Mouse (Mus musculus) midbrain, embryonic 12.5 days (tissue): ENCODE measurements around the gene Abcg1. TPM values are rescaled to one million over a fixed set of nuclear protein-coding genes. Genes with fewer than 3 reads are reported as not detected.

Experiments
- ATAC-seq: fragments of 200-750 bp; cut with Nextera tagmentation; 2 replicates; pipeline ENCODE4 v1.8.0; 2017; ENCODE audit warnings: low read depth, moderate TSS enrichment, moderate library complexity; ENCODE audit not compliant: low FRiP score
- H3K27ac ChIP-seq: fragments of 300-500 bp; sonication (generic); replicated peaks from 2 replicates; pipeline ENCODE4 v1.5.1; 2016; ENCODE audit warnings: mild to moderate bottlenecking
- H3K27me3 ChIP-seq: fragments of 300-500 bp; sonication (generic); 2 replicates; pipeline ENCODE4 v1.6.1; 2016; ENCODE audit warnings: mild to moderate bottlenecking
- H3K36me3 ChIP-seq: fragments of 300-500 bp; sonication (generic); 2 replicates; pipeline ENCODE4 v1.6.1; 2016
- H3K4me1 ChIP-seq: fragments of 300-500 bp; sonication (generic); 2 replicates; pipeline ENCODE4 v1.6.1; 2016
- H3K4me2 ChIP-seq: fragments of 300-500 bp; sonication (generic); replicated peaks from 2 replicates; pipeline ENCODE4 v1.6.1; 2016; ENCODE audit warnings: mild to moderate bottlenecking, moderate library complexity
- H3K4me3 ChIP-seq: fragments of 300-500 bp; sonication (generic); 2 replicates; pipeline ENCODE4 v1.5.1; 2016; ENCODE audit warnings: mild to moderate bottlenecking
- H3K9ac ChIP-seq: fragments of 300-500 bp; sonication (generic); replicated peaks from 2 replicates; pipeline ENCODE4 v1.6.1; 2016; ENCODE audit warnings: mild to moderate bottlenecking, moderate library complexity
- H3K9me3 ChIP-seq: fragments of 300-500 bp; sonication (generic); 2 replicates; pipeline ENCODE4 v1.6.1; 2016; ENCODE audit warnings: mild to moderate bottlenecking
- WGBS: fragments of 180-500 bp; shearing (Covaris S2); methylation state at CpG from one replicate; pipeline ENCODE4 v1.1.7; 2016; 5-methylcytosine and 5-hydroxymethylcytosine counted together
- polyA plus RNA-seq: library from polyadenylated mRNA; unstranded; fragments of >200 nt; fragmentation: Nextera tagmentation; extraction: Ambion mirVana; gene quantifications from 2 replicates; pipeline ENCODE4 v1.2.1, GENCODE M21; 2016

Gene Abcg1
- polyA plus RNA-seq, 1 experiment from 2014 or later = 14.0 TPM

DNA sequence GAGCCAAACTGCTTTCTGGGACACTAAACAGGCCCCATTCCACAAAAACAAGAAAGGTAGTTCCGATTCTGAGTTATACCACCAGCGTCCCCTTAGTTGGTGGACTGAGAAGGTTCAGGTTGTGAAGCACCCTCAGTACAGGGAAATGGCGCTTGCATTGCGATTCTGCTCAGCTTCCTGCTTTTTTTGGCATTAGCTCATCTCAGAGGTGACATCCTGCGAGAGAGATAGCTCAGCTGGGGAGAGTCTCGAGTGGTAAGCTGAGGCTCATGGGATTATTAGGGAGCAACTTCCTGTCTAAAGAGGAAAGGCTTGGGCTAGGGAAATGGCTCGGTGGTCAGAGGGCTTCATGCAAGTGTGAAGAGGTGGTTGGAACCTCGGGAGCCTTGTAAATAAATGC, 32.4 kb downstream of the Abcg1 start:
- Histone ChIP-seq H3K4me3 (no peak overlapping the region), H3K27me3 (no peaks in the 10 kb centered on the region), H3K4me1 (peaks cover 41% of the 10 kb centered on the region), H3K9ac (no peak overlapping the region), H3K9me3 (no peaks in the 10 kb centered on the region), H3K27ac (peak overlapping the region; percentile 58), H3K36me3 (peaks cover 10% of the 10 kb centered on the region; the same call in 1 of the 2 replicates), H3K4me2 (no peak overlapping the region)
- ATAC-seq = no peak
- WGBS = 81% methylated on average over 8 of the region's 8 CpGs

DNA sequence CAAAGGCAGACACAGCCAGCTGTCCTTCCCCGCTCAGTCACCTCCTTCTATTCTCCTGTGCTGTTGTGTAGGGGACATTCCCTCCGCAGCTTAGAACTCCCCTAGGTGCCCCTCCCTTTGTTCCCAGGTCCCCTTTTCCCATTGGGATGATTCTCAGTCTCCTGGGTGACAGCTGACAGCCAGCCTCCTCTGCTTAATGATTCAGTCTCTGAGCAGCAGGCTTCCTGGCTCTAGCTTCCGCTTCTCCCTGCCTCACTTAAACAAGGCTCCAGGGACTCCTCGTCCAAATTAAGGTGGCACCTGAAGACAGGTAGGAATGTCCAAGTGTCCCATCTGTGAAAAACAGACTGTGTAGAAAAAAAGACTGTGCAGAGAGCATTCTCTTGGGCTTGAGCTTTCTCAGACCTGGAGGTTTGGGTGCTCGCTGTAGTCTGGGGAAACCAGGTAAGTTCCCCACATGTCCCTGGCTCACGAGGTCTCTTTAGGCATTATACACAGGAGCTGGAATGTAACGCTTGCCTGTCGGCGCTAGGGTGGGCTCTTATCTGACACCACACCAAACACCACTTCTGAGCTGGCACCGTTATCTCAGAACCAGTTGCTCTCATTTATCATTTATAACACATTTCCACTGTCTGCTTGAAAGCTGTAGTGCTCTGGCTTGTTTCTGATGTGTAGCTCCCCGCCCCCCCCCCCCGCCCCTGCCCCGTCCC, 33.7 kb downstream of the Abcg1 start:
- H3K4me1 ChIP-seq = peaks cover 42% of the 10 kb centered on the region
- ATAC-seq = no peak
- no peak overlapping the region for H3K4me3 ChIP-seq
- H3K9me3 ChIP-seq = no peaks in the 10 kb centered on the region
- H3K36me3 ChIP-seq = peaks cover 19% of the 10 kb centered on the region; the same call in 1 of the 2 replicates
- H3K4me2 ChIP-seq = no peak overlapping the region; the same call in 1 of the 2 replicates
- H3K27me3 ChIP-seq = no peaks in the 10 kb centered on the region
- H3K27ac ChIP-seq = peak overlapping the region; percentile 58
- WGBS = 46% methylated on average over 13 of the region's 13 CpGs
- no peak overlapping the region for H3K9ac ChIP-seq

DNA sequence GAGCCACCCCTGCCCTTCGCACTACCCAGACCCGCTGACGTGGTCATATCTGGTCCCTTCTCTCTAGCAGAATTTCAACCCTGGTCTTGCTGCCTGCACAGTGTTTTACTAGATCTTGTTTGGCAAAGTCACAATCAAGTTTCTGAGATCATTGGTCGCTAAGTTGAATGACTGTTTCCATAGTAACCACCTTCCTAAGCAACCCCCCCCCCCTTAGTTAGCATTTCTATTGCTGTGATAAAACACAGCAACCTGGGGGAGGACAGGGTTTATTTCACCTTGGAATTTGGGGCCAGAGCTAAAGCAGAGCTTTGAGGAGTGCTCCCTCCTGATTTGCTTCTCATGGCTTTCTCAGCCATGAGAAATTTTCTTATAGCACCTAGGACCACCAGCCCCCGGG, 37.3 kb downstream of the Abcg1 start:
- WGBS = 55% methylated on average over 5 of the region's 5 CpGs
- Histone ChIP-seq H3K4me2 (no peak overlapping the region), H3K36me3 (peaks cover 27% of the 10 kb centered on the region; the same call in 1 of the 2 replicates), H3K9me3 (no peaks in the 10 kb centered on the region), H3K27ac (no peak overlapping the region), H3K27me3 (peaks cover 7% of the 10 kb centered on the region; the same call in 1 of the 2 replicates), H3K4me1 (peaks cover 21% of the 10 kb centered on the region), H3K4me3 (no peak overlapping the region), H3K9ac (no peak overlapping the region)
- no peak for ATAC-seq

DNA sequence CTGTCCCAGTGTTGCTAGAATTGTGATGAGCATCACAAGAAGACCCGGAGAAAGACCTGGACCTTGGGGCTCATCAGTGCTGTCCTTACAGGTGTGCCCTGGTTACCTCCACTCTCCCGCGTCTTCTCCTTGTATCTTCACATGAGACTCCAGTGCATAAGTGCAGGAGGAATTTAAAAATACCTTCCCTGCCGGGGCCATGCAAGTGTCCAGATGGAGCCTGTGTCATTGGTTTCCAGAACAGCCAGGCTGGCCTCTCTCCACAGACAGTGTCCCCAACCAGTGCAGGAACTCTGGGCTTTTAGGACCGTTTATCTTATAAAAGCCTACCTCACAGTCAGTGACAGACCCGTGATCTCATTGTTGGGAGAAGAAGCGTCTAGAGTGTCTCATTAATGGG, 38.1 kb downstream of the Abcg1 start:
- H3K4me1 ChIP-seq = peaks cover 13% of the 10 kb centered on the region
- WGBS = 88% methylated on average over 7 of the region's 7 CpGs
- no peak overlapping the region for H3K27ac ChIP-seq
- H3K9ac ChIP-seq = no peak overlapping the region
- ATAC-seq = no peak
- H3K4me3 ChIP-seq = no peak overlapping the region
- H3K9me3 ChIP-seq = no peaks in the 10 kb centered on the region
- peaks cover 27% of the 10 kb centered on the region; the same call in 1 of the 2 replicates for H3K36me3 ChIP-seq
- H3K4me2 ChIP-seq = no peak overlapping the region
- H3K27me3 ChIP-seq = peaks cover 7% of the 10 kb centered on the region; the same call in 1 of the 2 replicates

DNA sequence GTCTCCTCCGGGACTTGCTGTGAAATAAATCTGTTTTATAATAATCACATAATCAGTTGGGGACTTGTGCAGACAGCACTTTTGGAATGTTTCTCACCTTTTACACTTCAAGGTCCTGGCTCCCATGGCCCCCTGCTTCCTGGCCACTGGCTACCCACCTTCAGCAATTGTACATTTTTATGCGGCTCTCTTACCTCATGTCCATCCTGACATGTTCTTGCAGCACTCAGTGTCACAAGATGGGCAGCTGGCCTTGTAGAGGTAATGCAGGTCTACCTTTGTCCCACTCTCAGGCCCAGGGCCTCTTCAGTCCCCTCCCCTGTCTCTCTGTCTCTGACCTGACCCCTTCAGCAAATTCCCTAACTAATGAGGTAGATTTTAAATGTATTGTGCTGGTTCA, 39.4 kb downstream of the Abcg1 start:
- Histone ChIP-seq H3K4me3 (no peak overlapping the region), H3K36me3 (peaks cover 27% of the 10 kb centered on the region; the same call in 1 of the 2 replicates), H3K9ac (no peak overlapping the region), H3K4me1 (0 out of 2 replicates have a peak, but pooled peaks cover 3% of the 10 kb centered on the region), H3K9me3 (no peaks in the 10 kb centered on the region), H3K4me2 (no peak overlapping the region), H3K27ac (no peak overlapping the region), H3K27me3 (peaks cover 7% of the 10 kb centered on the region; the same call in 1 of the 2 replicates)
- 98% methylated on average over 2 of the region's 2 CpGs for WGBS
- ATAC-seq = no peak

DNA sequence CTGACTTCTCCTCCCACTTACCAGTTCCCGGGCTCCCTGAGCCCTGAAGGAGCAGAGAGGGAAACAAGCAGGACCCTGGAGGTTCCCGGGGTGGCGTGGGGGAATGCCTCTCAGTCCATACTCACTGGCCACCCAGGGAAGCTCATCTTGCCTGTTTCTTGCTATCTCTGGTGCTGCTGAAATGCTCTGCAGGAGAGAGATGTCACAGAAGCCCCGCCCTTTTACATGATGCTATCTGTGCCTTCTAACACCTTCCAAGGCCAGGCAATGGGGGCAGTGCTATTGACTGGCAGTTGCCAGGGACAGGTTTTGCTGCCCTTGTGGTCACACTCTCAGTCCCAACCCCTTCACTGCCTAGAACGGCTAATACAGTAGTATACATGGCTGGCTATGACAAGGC, 41.3 kb downstream of the Abcg1 start:
- H3K4me2 ChIP-seq = no peak overlapping the region
- no peak overlapping the region for H3K27ac ChIP-seq
- WGBS = 91% methylated on average over 5 of the region's 5 CpGs
- H3K4me1 ChIP-seq = 0 out of 2 replicates have a peak, but pooled peaks cover 3% of the 10 kb centered on the region
- no peak for ATAC-seq
- H3K27me3 ChIP-seq = peaks cover 7% of the 10 kb centered on the region; the same call in 1 of the 2 replicates
- H3K4me3 ChIP-seq = no peak overlapping the region
- H3K36me3 ChIP-seq = peaks cover 20% of the 10 kb centered on the region; the same call in 1 of the 2 replicates
- H3K9me3 ChIP-seq = no peaks in the 10 kb centered on the region
- no peak overlapping the region for H3K9ac ChIP-seq

DNA sequence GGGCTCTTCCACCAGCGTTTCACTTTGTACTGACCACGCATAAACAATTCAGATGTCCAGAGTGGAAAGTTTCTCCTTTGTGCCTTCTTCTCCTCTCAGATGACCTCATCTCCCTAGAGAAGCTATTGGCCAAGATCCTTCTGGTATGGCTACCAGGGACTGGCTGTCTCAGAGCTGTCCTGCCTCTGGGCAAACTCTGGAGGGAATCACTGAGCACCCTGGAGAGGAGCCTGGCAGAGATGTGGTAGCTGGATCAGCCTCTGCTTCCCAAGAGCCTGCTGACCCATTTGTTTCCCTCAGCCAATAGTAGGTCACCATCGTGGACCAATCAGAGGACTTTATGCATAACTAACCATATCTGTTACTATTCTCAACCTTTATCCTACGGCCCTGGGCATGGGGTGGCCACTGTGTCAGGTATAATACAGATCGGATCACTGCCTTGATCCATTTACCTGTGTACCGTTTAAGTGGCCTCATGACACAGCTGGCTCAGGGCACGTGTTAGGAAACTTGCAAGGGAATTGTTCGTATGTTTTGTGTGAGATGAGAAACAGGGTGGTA, 45.6 kb downstream of the Abcg1 start:
- H3K4me1 ChIP-seq = no peaks in the 10 kb centered on the region
- H3K4me2 ChIP-seq = no peak overlapping the region
- 0 out of 2 replicates have a peak, but pooled peaks cover 9% of the 10 kb centered on the region for H3K36me3 ChIP-seq
- H3K9ac ChIP-seq = no peak overlapping the region
- peaks cover 7% of the 10 kb centered on the region; the same call in 1 of the 2 replicates for H3K27me3 ChIP-seq
- H3K9me3 ChIP-seq = no peaks in the 10 kb centered on the region
- no peak overlapping the region for H3K4me3 ChIP-seq
- no peak overlapping the region for H3K27ac ChIP-seq
- ATAC-seq = no peak
- WGBS = 93% methylated on average over 8 of the region's 8 CpGs

DNA sequence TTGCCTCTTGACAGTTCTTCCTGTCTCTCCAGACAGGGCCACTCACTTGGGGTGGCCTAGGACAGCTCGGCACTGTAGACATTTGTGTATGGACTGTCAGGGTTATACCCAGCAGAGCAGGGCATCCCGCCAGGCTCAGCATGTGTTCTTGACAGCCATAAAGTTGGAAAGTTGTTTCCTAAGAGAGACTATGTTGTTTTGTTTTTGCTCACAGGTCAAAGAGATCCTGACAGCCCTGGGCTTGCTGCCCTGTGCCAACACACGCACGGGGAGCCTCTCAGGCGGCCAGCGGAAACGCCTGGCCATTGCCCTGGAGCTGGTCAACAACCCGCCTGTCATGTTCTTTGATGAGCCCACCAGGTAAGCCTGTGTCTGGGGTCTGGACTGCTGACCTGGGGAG, 46.3 kb downstream of the Abcg1 start:
- 89% methylated on average over 8 of the region's 8 CpGs for WGBS
- no peak for ATAC-seq
- no peaks in the 10 kb centered on the region for H3K4me1 ChIP-seq

DNA sequence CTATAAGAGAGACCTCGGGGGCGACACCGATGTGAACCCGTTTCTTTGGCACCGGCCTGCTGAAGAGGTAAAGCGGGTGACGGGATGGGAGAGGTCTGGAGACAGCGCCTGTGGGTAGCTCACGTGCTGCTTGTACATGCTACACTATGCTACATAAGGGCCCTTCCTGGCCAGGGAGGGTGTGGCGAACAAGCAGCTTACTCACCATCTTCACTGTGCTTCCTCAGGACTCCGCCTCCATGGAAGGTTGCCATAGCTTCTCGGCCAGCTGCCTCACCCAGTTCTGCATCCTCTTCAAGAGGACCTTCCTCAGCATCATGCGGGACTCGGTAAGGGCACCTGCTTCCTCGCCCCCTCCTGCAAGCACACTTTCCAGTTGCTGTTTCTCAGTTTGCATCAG, 50.9 kb downstream of the Abcg1 start:
- Histone ChIP-seq H3K36me3 (peaks cover 37% of the 10 kb centered on the region), H3K9me3 (no peaks in the 10 kb centered on the region), H3K4me1 (peaks cover 7% of the 10 kb centered on the region), H3K27ac (no peak overlapping the region), H3K4me2 (no peak overlapping the region), H3K27me3 (no peaks in the 10 kb centered on the region), H3K4me3 (no peak overlapping the region), H3K9ac (no peak overlapping the region)
- ATAC-seq = no peak
- 93% methylated on average over 15 of the region's 15 CpGs for WGBS

More for the DNA sequence above, 46.3 kb downstream of the Abcg1 start:
- Histone ChIP-seq H3K4me2 (no peak overlapping the region), H3K36me3 (peaks cover 13% of the 10 kb centered on the region; the same call in 1 of the 2 replicates), H3K27me3 (peaks cover 7% of the 10 kb centered on the region; the same call in 1 of the 2 replicates), H3K27ac (no peak overlapping the region), H3K9me3 (no peaks in the 10 kb centered on the region), H3K9ac (no peak overlapping the region), H3K4me3 (no peak overlapping the region)

DNA sequence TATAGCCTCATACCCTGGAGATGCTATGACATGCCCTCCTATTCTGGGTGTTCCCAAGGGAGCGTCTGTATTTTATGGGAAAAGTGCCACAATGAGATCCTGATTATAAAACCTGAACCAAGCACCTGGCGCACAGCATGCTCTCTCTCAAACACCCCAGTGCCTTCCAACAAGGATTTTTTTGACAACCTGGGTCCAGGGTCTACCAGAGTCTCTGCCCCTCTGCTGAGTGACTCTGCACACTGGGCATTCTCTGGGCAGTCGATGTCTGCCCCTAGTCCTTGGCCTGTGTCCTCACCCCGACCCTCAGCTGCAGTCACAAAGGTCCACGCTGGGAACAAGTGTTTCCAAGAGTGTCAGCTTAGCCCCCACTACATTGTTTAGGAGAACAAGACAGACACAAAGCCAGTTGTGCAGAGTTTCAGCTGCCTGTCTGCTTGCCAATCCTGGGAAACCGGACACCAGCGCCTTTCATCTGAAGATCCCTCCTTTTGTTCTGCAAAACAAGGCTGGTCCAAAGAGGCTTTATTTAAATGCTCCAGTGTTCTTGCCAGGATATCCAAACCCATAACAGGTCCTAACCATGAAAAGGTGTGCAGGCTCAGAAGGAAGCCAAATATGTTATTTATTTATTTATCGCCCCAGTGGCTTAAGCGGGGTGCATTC, 55.8 kb downstream of the Abcg1 start:
- H3K9me3 ChIP-seq = no peaks in the 10 kb centered on the region
- ATAC-seq = peak; percentile 19; the same call in 1 of the 2 replicates
- peak overlapping the region; percentile 70 for H3K27ac ChIP-seq
- no peak overlapping the region for H3K4me3 ChIP-seq
- H3K27me3 ChIP-seq = 0 out of 2 replicates have a peak, but pooled peaks cover 3% of the 10 kb centered on the region
- peaks cover 21% of the 10 kb centered on the region for H3K4me1 ChIP-seq
- no peak overlapping the region; the same call in 1 of the 2 replicates for H3K4me2 ChIP-seq
- WGBS = 20% methylated on average over 9 of the region's 9 CpGs
- peaks cover 36% of the 10 kb centered on the region for H3K36me3 ChIP-seq
- no peak overlapping the region; the same call in 1 of the 2 replicates for H3K9ac ChIP-seq

DNA sequence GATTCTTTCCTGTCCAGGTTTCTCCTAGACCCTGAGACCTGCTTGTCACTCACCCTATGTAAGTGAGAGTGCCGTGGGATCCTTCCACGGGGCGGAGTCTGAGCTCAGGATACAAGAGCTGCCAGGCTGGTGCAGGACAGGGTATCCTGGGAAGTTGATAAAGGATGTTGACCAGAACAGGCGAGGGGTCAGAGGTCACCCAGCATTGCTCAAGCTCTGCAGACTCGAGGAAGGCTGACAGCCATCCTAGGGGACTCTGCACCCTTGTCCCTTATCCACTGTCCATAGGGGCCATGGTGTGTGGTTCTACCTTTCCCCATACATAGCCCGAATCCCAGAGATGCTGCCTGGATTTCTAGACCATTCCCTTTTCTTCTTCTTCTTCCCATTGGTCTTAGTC, 58.6 kb downstream of the Abcg1 start:
- Histone ChIP-seq H3K9me3 (no peaks in the 10 kb centered on the region), H3K27ac (no peak overlapping the region), H3K4me3 (no peak overlapping the region), H3K36me3 (peaks cover 13% of the 10 kb centered on the region), H3K27me3 (0 out of 2 replicates have a peak, but pooled peaks cover 3% of the 10 kb centered on the region), H3K4me1 (peaks cover 25% of the 10 kb centered on the region), H3K9ac (no peak overlapping the region), H3K4me2 (no peak overlapping the region)
- ATAC-seq = no peak
- 72% methylated on average over 6 of the region's 6 CpGs for WGBS

DNA sequence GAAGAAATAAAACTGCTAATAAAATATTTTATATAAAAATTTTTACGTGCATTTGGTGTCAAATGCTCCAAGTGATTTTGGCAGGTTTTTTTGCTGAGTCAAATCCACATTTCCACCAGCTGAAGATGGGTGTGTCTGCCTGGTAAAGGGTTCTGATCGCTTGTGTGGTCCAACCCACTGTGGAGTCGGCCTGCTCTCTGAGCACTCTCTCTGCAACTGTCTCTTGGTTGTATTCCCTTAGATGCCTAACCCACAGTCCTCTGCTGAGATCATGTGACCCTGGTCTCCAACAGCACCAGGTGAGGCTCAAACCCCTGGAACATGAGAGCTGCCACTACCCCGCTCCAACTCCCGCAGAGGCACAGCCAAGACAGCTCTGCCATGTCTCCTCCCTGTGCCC, 60.5 kb downstream of the Abcg1 start:
- Histone ChIP-seq H3K27me3 (0 out of 2 replicates have a peak, but pooled peaks cover 3% of the 10 kb centered on the region), H3K4me3 (no peak overlapping the region), H3K9ac (no peak overlapping the region), H3K4me1 (peaks cover 22% of the 10 kb centered on the region), H3K36me3 (peaks cover 6% of the 10 kb centered on the region; the same call in 1 of the 2 replicates), H3K9me3 (no peaks in the 10 kb centered on the region), H3K27ac (no peak overlapping the region), H3K4me2 (no peak overlapping the region)
- WGBS = 87% methylated on average over 5 of the region's 5 CpGs
- no peak for ATAC-seq
